Mouse (Mus musculus) intestine, embryonic 14.5 days (tissue): ENCODE measurements around the gene Kansl1l. TPM values are rescaled to one million over a fixed set of nuclear protein-coding genes. Genes with fewer than 3 reads are reported as not detected.

ENCODE experiments used
- ATAC-seq: fragments of 200-750 bp; cut with Nextera tagmentation; replicated peaks from 2 replicates; pipeline ENCODE4 v1.8.0; 2017; ENCODE audit warnings: low read depth, moderate number of reproducible peaks, moderate TSS enrichment, moderate library complexity; ENCODE audit not compliant: low FRiP score, low TSS enrichment
- DNase-seq: peaks from one replicate; pipeline ENCODE4 v3.0.0-alpha.2; 2018; ENCODE audit warnings: low spot score
- H3K27ac ChIP-seq: fragments of 300-500 bp; sonication (generic); 2 replicates; pipeline ENCODE4 v1.5.1; 2014; ENCODE audit warnings: low read depth, mild to moderate bottlenecking, control low read depth
- H3K27me3 ChIP-seq: fragments of 300-500 bp; sonication (generic); replicated peaks from 2 replicates; pipeline ENCODE4 v1.6.1; 2014; ENCODE audit warnings: low read length, control low read depth; ENCODE audit not compliant: control insufficient read depth, insufficient read depth
- H3K36me3 ChIP-seq: fragments of 300-500 bp; sonication (generic); 2 replicates; pipeline ENCODE4 v1.6.1; 2014; ENCODE audit warnings: low read length, control low read depth; ENCODE audit not compliant: control insufficient read depth, insufficient read depth
- H3K4me1 ChIP-seq: fragments of 300-500 bp; sonication (generic); replicated peaks from 2 replicates; pipeline ENCODE4 v1.6.1; 2014; ENCODE audit warnings: low read length, control low read depth, mixed read lengths; ENCODE audit not compliant: control insufficient read depth, insufficient read depth
- H3K4me2 ChIP-seq: fragments of 300-500 bp; sonication (generic); 2 replicates; pipeline ENCODE4 v1.6.1; 2014; ENCODE audit warnings: low read length
- H3K4me3 ChIP-seq: fragments of 300-500 bp; sonication (generic); 2 replicates; pipeline ENCODE4 v1.5.1; 2014; ENCODE audit warnings: low read depth, low read length, control low read depth, mixed read lengths
- H3K9ac ChIP-seq: fragments of 300-500 bp; sonication (generic); 2 replicates; pipeline ENCODE4 v1.6.1; 2014; ENCODE audit warnings: mild to moderate bottlenecking, low read length
- H3K9me3 ChIP-seq: fragments of 300-500 bp; sonication (generic); 2 replicates; pipeline ENCODE4 v1.6.1; 2016; ENCODE audit warnings: low read length, control low read depth; ENCODE audit not compliant: control insufficient read depth
- WGBS: fragments of 180-500 bp; shearing (Covaris S2); extraction: QIAGEN DNeasy Blood & Tissue Kit; methylation state at CpG from one replicate; pipeline ENCODE4 v1.1.7; 2014; 5-methylcytosine and 5-hydroxymethylcytosine counted together
- polyA plus RNA-seq: library from polyadenylated mRNA; unstranded; fragments of >200 nt; fragmentation: Nextera tagmentation; extraction: Ambion mirVana; gene quantifications from 2 replicates; pipeline ENCODE4 v1.2.1, GENCODE M21; 2014

Kansl1l gene
- polyA plus RNA-seq: 13.4 and 14.2 TPM in 2 replicates

- H3K36me3 ChIP-seq: no peaks in the 10 kb centered on the region
- ATAC-seq (peak; percentile 89), DNase-seq (peak; percentile 95)
- no peaks in the 10 kb centered on the region for H3K9me3 ChIP-seq
- peak within 1 kb of the TSS; percentile 95 for H3K27ac ChIP-seq
- under 1% methylated on average over 43 of the region's 56 CpGs for WGBS
- peaks cover 13% of the 10 kb centered on the region for H3K4me1 ChIP-seq
- H3K9ac ChIP-seq: peak within 1 kb of the TSS; percentile 87
- H3K4me3 ChIP-seq: peak within 1 kb of the TSS; percentile 83
- peak within 1 kb of the TSS; percentile 59 for H3K4me2 ChIP-seq
- H3K27me3 ChIP-seq: no peaks in the 10 kb centered on the region
These were observed at the start of gene Kansl1l for GRCm38 (mm10) chr1:66817453-66817839. Gene Kansl1l, minus strand, starts transcription at chr1:66817562.

GRCm38 (mm10) chr1:66865633-66866032 lies 48.3 kb upstream of the Kansl1l start:
- H3K4me2 ChIP-seq: no peak overlapping the region
- DNase-seq (no peak), ATAC-seq (no peak)
- H3K4me1 ChIP-seq: peaks cover 11% of the 10 kb centered on the region; the same call in 1 of the 2 replicates
- H3K27me3 ChIP-seq: no peaks in the 10 kb centered on the region
- 81% methylated on average over 4 of the region's 4 CpGs for WGBS
- H3K36me3 ChIP-seq: no peaks in the 10 kb centered on the region
- no peaks in the 10 kb centered on the region for H3K9me3 ChIP-seq
- H3K27ac ChIP-seq: no peak overlapping the region
- no peak overlapping the region for H3K9ac ChIP-seq
- no peak overlapping the region for H3K4me3 ChIP-seq

GRCm38 (mm10) chr1:66863741-66864495 lies 46.6 kb upstream of the Kansl1l start:
- Histone ChIP-seq H3K27me3 (no peaks in the 10 kb centered on the region), H3K9ac (no peak overlapping the region), H3K4me3 (peak overlapping the region; percentile 63), H3K36me3 (no peaks in the 10 kb centered on the region), H3K9me3 (no peaks in the 10 kb centered on the region), H3K4me1 (peaks cover 11% of the 10 kb centered on the region; the same call in 1 of the 2 replicates), H3K27ac (no peak overlapping the region), H3K4me2 (peak overlapping the region; percentile 69)
- DNase-seq: no peak
- 14% methylated on average over 9 of the region's 9 CpGs for WGBS
- ATAC-seq: no peak

GRCm38 (mm10) chr1:66862712-66863511 lies 45.5 kb upstream of the Kansl1l start, which contains the start of gene Acadl:
Gene Acadl, minus strand, starts transcription at chr1:66863277.
- peak; percentile 90 for ATAC-seq
- no peaks in the 10 kb centered on the region for H3K9me3 ChIP-seq
- 0% methylated on average over 70 of the region's 85 CpGs for WGBS

GRCm38 (mm10) chr1:66861764-66862672 lies 44.7 kb upstream of the Kansl1l start:
- 26% methylated on average over 14 of the region's 14 CpGs for WGBS
- DNase-seq: peak; percentile 56
- Histone ChIP-seq H3K36me3 (peaks cover 6% of the 10 kb centered on the region; the same call in 1 of the 2 replicates), H3K27me3 (no peaks in the 10 kb centered on the region), H3K4me1 (peaks cover 11% of the 10 kb centered on the region; the same call in 1 of the 2 replicates), H3K4me3 (peak overlapping the region; percentile 63), H3K4me2 (peak overlapping the region; percentile 69), H3K9me3 (no peaks in the 10 kb centered on the region), H3K27ac (peak overlapping the region; percentile 64; the same call in 1 of the 2 replicates), H3K9ac (peak overlapping the region; percentile 63)
- ATAC-seq: no peak

More at GRCm38 (mm10) chr1:66862712-66863511, 45.5 kb upstream of the Kansl1l start, which contains the start of gene Acadl:
- Histone ChIP-seq H3K36me3 (peaks cover 4% of the 10 kb centered on the region; the same call in 1 of the 2 replicates), H3K4me3 (peak within 1 kb of the TSS; percentile 63), H3K27ac (peak within 1 kb of the TSS; percentile 64), H3K9ac (peak within 1 kb of the TSS; percentile 63), H3K27me3 (no peaks in the 10 kb centered on the region), H3K4me2 (peak within 1 kb of the TSS; percentile 69), H3K4me1 (peaks cover 11% of the 10 kb centered on the region; the same call in 1 of the 2 replicates)
- DNase-seq: peak; percentile 87

GRCm38 (mm10) chr1:66847506-66847905 lies 30.1 kb upstream of the Kansl1l start:
- no peak for DNase-seq
- H3K27me3 ChIP-seq: no peaks in the 10 kb centered on the region
- no peak overlapping the region for H3K4me2 ChIP-seq
- no peak overlapping the region for H3K4me3 ChIP-seq
- no peak overlapping the region for H3K27ac ChIP-seq
- no peaks in the 10 kb centered on the region for H3K4me1 ChIP-seq
- WGBS: 92% methylated on average over 4 of the region's 4 CpGs
- H3K9ac ChIP-seq: no peak overlapping the region
- peaks cover 8% of the 10 kb centered on the region for H3K9me3 ChIP-seq
- ATAC-seq: no peak
- peaks cover 68% of the 10 kb centered on the region for H3K36me3 ChIP-seq

GRCm38 (mm10) chr1:66845690-66846318 lies 28.4 kb upstream of the Kansl1l start:
- Histone ChIP-seq H3K9ac (no peak overlapping the region), H3K4me1 (no peaks in the 10 kb centered on the region), H3K27ac (no peak overlapping the region), H3K4me2 (no peak overlapping the region), H3K4me3 (no peak overlapping the region), H3K9me3 (peaks cover 8% of the 10 kb centered on the region), H3K27me3 (no peaks in the 10 kb centered on the region), H3K36me3 (peaks cover 62% of the 10 kb centered on the region)
- ATAC-seq (no peak; the same call in 1 of the 2 replicates), DNase-seq (no peak)
- WGBS: 86% methylated on average over 5 of the region's 5 CpGs
